Mouse (Mus musculus) urinary bladder, postnatal 4 days (tissue): ENCODE data around the gene Clec14a.

Experiments used
- DNase-seq, 2 experiments: peaks; one replicate each; pipeline ENCODE4 v3.0.0; 2021 to 2022; ENCODE audit warnings: low spot score in 2 of 2

The Clec14a gene

GRCm38 (mm10) chr12:58268563-58269501 is at the start of gene Clec14a:
Gene Clec14a, minus strand, starts transcription at chr12:58269290.
- DNase-seq, result peak; percentile 26 to 57

DNA sequence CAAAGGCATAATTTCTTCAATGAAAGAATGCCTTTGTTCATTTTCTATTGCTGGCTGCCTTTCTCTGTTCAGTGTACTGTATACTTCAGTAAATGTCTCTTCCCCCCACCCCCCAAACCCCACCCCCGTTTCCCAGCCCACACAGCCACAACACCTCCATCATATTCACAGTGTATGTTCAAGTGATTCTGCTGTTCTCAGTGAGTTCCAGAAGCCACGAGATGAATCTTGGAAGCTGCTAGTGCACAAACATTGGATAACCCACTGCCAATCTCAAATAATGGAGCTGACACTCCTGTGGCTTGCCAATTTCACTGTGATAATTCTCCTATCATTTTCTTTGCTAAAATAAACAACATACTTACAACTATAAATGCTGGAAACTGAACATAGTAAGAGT is 38.7 kb upstream of the Clec14a start:
- no peak for DNase-seq

DNA sequence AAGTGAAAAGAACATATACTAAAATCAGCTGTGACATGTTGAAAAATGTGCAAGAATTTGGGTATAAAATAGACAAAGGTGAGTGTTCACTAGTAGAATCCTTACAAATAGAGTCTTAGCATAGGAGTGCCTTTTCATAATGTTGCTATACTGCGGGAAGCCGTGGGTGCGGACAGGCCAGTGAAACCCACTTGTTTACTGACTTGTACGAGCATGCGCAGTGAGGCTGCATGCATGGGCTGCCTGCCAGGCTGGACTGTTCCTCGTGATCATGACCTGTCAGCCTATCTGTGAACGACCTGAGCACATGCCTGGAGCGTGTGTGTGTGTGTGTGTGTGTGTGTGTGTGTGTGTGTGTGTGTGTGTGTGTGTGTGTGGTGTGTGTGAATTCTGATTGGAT is 37.3 kb upstream of the Clec14a start:
- peak in 1 of 2 experiments; percentile 23 for DNase-seq

DNA sequence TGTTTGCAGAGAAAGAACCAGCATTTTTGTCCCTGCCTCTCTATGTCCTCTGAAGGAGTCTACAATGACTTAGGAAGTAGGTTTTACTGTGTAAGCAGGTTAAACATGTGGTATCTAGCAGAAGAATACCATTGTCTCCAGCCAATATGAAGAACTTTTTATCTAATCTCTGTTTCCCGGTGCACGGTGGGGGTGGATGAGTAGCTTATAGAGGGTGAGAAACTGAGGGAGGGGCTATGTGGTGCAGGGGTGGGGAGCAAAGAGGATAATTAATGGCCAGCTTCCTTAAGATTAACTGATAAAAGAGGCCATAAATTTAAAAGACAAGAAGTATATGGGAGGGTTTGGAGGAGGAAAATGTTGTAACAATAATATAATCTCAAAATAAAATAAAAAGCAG is 36.5 kb upstream of the Clec14a start:
- DNase-seq, result no peak

GRCm38 (mm10) chr12:58296980-58297379 is 27.9 kb upstream of the Clec14a start:
- DNase-seq, result no peak

- no peak for DNase-seq
Measured at GRCm38 (mm10) chr12:58285912-58286311, 16.8 kb upstream of the Clec14a start.

DNA sequence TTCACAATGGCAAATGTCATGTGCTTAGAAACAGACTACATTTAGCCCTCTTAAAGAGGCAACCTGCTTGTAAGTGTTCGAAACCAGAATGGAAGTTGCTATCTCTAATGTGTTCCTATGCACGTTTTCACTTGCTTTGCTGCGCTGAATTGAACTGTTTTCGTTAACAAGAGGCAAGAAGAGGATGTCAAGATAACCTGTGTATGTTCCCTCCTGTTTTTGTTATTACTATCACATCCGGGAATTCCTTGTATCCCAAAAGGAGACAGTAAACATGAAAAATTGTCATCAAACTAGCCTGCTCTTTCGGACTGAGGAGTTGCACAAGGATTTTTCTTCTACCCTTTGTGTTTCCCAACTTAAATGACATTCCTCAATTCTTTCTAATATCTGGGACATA is 1.4 kb upstream of the Clec14a start:
- DNase-seq, result no peak

GRCm38 (mm10) chr12:58269505-58269904 is 415 bp upstream of the Clec14a start:
- DNase-seq, result no peak

DNA sequence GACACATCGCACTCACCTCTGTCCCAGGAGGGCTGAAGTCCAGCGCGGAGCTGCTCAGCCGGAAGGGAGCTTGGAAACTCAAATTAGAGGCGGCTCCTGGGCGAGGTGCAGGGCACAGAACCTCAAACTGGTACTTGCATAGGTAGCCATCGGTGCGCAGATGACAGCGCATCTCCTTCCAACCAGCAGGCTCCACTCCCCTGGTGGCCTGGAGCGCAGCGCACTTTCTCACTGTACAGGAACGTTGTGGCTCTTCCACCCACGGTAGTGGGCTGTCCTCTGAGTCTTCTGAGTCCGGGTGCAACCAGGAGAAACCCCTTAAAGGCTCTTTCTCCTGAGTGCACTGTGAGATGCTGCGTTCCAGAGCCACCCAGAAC is 916 bp downstream of the Clec14a start:
- peak in 1 of 2 experiments; percentile 59 for DNase-seq

GRCm38 (mm10) chr12:58267779-58268178 is 1.3 kb downstream of the Clec14a start:
- DNase-seq, result peak in 1 of 2 experiments; percentile 56

GRCm38 (mm10) chr12:58251901-58252300 is 17.2 kb downstream of the Clec14a start:
- DNase-seq, result no peak

- DNase-seq, result no peak
Measured at GRCm38 (mm10) chr12:58232489-58232888, 36.6 kb downstream of the Clec14a start.

GRCm38 (mm10) chr12:58225644-58226043 is 43.4 kb downstream of the Clec14a start:
- no peak for DNase-seq

DNA sequence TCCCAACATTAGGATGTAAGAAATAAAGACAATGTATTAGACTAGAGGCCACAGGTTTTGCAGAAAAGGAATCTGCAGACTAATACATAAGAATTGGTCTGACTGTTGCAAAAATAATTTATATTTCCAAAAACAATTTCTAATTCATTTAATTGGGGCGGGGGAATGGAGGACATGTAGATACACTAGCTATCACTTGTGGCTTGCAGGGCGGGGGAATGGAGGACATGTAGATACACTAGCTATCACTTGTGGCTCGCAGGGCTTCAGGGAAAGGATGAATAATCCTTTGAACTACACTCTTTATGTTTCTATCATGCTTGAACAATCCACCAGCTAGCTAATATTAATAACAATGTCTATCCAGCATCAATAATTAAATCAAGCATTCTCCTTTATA is 50.0 kb downstream of the Clec14a start:
- no peak for DNase-seq

- DNase-seq, result no peak
Measured at GRCm38 (mm10) chr12:58216218-58216617, 52.9 kb downstream of the Clec14a start.
